Mouse (Mus musculus) cerebral cortex, adult 2 months (tissue): ENCODE results near the gene Rnft2.

ENCODE experiments used
- WGBS: fragments of 180-500 bp; shearing (Covaris S2); methylation state at CpG from one replicate; pipeline ENCODE4 v1.1.7; 2018; 5-methylcytosine and 5-hydroxymethylcytosine counted together

The Rnft2 gene

DNA sequence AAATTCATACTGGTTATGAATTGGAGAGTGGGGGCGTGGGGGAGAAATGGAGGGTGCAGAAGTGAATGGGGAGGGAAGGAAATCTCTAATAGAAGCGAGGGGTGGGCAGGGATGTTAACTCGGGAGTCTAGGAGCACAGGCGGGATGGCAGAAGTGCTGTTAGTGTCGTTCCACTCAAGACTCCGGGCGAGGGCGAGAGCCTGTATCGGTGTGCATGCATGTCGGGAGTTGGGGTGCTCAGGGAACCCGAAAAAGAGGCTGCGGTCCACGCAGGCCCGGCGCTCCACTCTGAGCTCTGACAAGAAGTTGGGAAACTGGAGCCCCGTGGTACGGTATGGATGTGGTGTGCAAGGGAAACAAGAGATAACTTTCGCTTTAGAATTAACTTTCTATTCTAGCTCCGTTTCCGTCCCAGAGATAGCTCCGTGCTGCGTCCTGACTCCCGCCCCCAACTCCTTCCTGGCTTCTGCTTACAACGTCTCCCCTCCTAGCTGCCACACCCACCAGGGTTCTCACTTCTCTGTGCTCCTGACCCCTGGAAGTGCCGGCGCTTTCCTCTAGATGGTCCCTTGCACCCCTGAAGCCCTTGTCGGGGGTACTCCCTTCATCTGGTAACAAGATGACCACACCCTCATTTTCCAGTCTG, 72.7 kb downstream of the Rnft2 start:
- 2% methylated on average over 27 of the region's 27 CpGs for WGBS

- under 1% methylated on average over 36 of the region's 36 CpGs for WGBS
Observed at GRCm38 (mm10) chr5:118171665-118172064, 73.3 kb downstream of the Rnft2 start.

GRCm38 (mm10) chr5:118170888-118171529, 73.9 kb downstream of the Rnft2 start:
- 2% methylated on average over 25 of the region's 25 CpGs for WGBS

DNA sequence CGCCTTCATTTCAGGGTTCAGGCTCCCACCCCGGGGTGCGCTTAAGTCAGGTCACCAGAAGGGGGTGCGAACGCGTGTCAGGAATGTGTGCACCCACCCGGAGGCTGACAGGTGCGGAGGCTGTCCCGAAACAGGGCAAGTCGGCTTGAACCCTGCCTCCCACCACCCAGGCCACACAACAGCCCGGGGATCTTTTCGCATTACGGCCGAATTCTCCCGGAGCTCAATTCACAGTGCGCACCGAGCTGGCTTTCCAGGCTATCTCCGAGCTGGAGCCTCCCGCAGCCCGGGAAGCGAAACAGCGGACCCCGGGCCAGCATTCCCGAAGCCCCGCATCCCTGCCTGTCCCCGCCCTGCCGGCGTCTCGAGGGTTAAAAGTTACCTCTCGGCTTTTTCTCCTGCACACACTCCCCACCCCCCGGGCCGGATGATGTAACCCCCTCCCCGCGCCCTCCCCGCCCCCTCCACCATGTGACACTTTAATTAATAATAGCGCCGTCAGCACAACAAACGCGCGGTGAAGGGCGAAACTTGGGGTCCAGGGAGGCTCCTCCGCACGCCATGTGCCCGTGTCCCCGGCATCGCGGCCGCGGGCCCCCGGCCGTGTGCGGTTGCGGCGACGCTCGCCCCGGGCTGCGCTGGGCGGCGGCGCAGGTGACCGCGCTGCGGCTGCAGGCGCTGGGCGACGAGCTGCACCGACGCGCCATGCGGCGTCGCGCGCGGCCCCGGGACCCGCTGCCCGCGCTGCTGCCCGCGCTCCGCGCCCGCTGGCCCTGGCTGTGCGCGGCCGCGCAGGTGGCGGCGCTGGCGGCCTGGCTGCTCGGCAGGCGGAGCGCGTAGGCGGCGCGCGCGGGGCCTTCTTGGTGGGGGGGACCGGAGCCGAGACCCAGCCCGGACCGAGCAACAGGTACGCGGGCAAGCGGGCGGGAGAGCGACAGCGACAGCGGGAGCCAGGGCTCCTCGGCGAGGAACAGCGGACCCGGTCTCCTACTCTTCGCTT, 75.4 kb downstream of the Rnft2 start:
- 2% methylated on average over 116 of the region's 117 CpGs for WGBS

DNA sequence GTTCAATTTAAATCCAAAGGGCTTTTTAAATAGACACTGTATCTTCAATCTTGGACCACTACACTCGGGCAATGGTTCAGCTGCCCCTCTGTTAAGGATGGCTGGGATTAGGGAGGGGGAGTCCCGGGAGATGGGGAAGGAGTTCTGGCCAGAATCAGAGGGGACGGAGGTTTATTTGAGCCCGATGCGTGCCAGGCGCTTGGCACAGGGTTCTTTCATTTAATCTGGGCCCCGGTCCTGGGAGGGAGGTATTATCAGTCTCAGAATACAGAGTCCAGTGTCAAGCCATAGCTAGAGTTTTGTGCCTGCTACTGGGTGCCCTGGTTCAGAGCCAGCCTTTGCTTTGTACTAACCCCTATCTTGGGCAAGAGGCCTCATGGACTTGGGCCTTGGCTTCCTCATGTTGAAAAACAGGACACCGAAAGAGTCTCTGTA, 77.3 kb downstream of the Rnft2 start:
- 60% methylated on average over 8 of the region's 8 CpGs for WGBS

- 47% methylated on average over 12 of the region's 12 CpGs for WGBS
Observed at GRCm38 (mm10) chr5:118164581-118164980, 80.3 kb downstream of the Rnft2 start, which contains the start of gene Hrk. TSS of gene Hrk (plus strand) at chr5:118164648.

DNA sequence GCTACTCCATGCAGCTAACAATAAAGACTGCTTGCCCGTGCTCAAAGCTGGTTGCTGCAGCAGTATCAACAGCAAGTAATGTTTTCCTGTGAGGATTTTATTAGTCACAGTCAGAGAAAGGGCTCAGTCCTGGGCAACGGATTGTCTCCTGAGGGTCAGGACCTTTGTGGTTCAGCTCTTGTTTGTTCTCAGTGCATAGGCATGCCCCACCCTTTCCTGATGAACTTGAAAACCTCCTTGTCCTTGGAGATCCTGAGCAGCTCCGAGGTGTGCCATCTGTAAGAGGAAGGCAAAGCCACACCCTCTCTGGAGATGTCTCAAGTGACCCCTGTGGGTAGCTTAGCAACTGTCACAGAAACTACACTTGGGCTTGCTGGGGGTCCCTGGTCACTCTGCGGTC, 84.2 kb downstream of the Rnft2 start:
- 49% methylated on average over 4 of the region's 4 CpGs for WGBS

- WGBS = 59% methylated on average over 4 of the region's 4 CpGs
Observed at GRCm38 (mm10) chr5:118156976-118157375, 87.9 kb downstream of the Rnft2 start.

- WGBS = 19% methylated on average over 9 of the region's 9 CpGs
Observed at GRCm38 (mm10) chr5:118155565-118155947, 89.4 kb downstream of the Rnft2 start.

- 1% methylated on average over 64 of the region's 67 CpGs for WGBS
Observed at GRCm38 (mm10) chr5:118154839-118155564, 89.9 kb downstream of the Rnft2 start, which contains the start of gene Fbxw8. TSS of gene Fbxw8 (minus strand) at chr5:118155464.

DNA sequence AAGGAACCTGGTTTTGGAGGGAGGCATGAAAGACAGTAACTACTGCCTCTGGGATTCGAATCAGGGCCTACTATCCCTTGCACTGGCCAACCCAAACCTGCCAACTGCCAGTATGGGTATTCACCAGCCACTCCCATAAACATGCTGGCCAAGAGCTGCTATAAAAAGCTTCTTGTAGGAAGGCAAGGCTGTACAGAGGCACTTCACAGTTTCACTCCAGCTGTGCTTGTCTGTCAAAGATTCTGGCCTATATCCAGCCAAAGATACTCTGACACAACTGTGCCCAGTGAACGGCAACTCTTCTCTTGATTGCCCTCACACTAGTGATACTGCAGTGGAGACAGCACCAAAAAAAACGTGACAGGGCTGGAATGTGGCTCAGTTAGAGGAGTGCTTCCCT, 95.2 kb downstream of the Rnft2 start:
- WGBS = 46% methylated on average over 3 of the region's 3 CpGs

GRCm38 (mm10) chr5:118147264-118147663, 97.7 kb downstream of the Rnft2 start:
- WGBS = 78% methylated on average over 10 of the region's 10 CpGs

DNA sequence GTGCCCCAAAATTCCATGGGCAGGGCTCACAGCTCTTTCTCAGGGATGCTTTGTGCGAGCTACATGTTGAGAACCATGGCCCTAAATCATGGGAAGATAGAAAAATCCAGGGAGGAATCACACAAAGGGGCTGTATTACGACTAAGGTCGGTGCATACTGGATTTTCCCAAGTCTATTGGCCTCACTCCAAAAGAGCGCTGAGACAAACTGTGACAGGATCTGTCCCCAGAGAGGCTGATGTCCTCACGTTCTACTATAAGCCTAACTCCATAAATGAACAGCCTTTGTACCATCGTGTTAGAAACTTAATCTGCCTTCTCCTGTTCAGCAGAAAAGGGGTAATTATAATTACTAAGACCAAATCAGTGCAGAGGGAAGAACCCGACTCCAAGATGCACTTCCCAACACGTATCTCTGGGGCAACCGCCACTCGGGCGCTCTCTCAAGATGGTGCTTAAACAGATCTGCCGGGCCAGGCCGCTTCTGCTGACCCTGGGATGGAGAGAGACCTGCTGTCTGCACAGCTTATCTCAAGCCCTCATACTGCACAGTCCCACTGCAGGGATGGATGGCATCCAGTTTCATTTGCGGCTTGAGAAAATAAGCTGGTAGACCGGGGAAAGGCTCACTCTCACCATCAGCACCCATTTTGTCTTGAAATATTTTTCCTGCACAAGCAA, 98.8 kb downstream of the Rnft2 start:
- 48% methylated on average over 15 of the region's 15 CpGs for WGBS

DNA sequence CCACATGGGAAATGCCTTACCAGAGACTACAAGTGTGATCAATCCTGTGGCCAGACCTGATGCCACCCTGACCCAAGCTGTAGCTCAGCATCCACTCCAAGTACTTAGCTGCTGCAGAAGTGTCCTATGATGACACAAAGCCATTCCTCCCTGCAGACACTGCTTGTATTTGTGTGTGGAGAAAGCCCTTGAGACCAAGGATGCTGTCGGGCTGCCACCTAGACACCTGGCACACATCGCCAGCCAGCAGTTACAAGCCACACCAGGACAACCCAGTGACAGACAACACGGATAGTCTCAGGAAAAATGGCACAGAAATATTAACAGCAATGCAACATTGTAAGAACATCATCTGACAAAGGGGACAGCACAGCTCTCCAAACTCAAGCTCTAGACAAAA, 99.5 kb downstream of the Rnft2 start:
- 77% methylated on average over 3 of the region's 3 CpGs for WGBS

DNA sequence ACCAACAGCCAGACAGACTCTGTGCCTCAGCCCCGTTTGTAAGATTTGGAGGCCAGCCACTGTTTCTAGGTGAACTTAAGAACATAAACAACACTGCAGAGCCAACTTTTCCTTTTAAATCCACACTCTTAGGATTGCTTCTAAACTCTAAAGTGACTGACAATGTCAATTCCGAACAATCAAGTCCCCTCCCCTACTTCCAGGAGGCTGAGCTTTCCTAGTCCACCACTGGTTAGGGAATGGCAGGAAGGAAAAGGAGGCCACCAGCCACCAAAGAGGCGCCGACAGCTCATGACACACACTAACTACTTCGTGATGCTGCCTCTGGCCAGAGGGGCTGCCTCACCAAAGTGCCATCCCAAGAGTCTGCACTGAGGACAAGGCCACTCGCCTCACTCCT, 100.1 kb downstream of the Rnft2 start:
- 78% methylated on average over 6 of the region's 6 CpGs for WGBS

- 92% methylated on average over 4 of the region's 4 CpGs for WGBS
Observed at GRCm38 (mm10) chr5:118144327-118144726, 100.6 kb downstream of the Rnft2 start.

DNA sequence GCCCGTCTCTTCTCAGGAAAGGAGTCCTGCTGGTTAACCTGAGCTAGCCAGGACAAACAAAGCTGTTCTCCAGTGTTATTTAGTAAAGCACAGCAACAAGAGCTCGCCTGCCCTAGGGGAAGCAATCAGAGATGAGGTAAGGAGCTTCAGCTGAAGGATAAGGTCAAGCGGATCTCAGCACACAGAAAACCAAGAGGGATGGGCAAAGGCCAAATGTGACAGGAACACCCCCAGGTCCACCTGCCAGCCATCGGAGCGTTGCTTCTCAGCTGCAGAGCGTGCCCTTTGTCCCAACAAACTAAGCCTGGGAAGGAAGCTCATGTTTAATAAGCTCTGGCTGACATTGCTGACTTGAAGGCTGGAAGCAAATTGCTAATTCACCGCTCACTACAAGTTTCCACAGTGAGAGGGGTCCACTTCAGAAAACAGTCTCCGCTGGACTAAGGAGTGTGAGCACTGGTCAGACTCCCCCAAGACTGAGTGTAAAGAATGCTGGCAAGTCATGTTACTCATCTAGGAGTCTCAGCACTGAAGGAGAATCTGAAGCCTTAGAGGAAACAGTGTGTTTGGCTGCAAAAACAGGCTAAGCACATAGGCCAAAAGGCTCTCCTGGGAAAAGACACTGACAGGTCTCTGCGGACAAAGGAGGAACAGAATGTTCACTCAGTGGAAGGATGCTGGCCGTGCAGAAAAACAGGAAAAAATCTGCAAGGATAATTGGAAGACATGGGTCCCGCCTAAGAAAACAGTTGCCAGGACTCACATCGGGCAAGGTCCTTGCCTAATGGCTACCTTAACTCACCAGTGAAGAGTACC, 101.5 kb downstream of the Rnft2 start:
- WGBS = 71% methylated on average over 12 of the region's 12 CpGs

- 83% methylated on average over 8 of the region's 8 CpGs for WGBS
Observed at GRCm38 (mm10) chr5:118142471-118142870, 102.4 kb downstream of the Rnft2 start.
